Mouse (Mus musculus) neural tube, embryonic 13.5 days (tissue): Measurements from ENCODE around the gene Card11. TPM values are rescaled to one million over a fixed set of nuclear protein-coding genes. Genes with fewer than 3 reads are reported as not detected.

Source experiments
- ATAC-seq: fragments of 200-750 bp; cut with Nextera tagmentation; 2 replicates; pipeline ENCODE4 v1.8.0; 2017; ENCODE audit warnings: low read depth, mild to moderate bottlenecking, moderate TSS enrichment, moderate library complexity
- H3K27ac ChIP-seq: fragments of 300-500 bp; sonication (generic); replicated peaks from 2 replicates; pipeline ENCODE4 v1.5.1; 2015; ENCODE audit warnings: moderate library complexity, mild to moderate bottlenecking, inconsistent platforms
- H3K27me3 ChIP-seq: fragments of 300-500 bp; sonication (generic); 2 replicates; pipeline ENCODE4 v1.6.1; 2015; ENCODE audit warnings: mild to moderate bottlenecking, inconsistent platforms
- H3K36me3 ChIP-seq: fragments of 300-500 bp; sonication (generic); 2 replicates; pipeline ENCODE4 v1.6.1; 2015; ENCODE audit warnings: mild to moderate bottlenecking, inconsistent platforms
- H3K4me1 ChIP-seq: fragments of 300-500 bp; sonication (generic); replicated peaks from 2 replicates; pipeline ENCODE4 v1.6.1; 2015; ENCODE audit warnings: inconsistent platforms
- H3K4me2 ChIP-seq: fragments of 300-500 bp; sonication (generic); 2 replicates; pipeline ENCODE4 v1.6.1; 2015; ENCODE audit warnings: inconsistent platforms, mild to moderate bottlenecking, moderate library complexity
- H3K4me3 ChIP-seq: fragments of 300-500 bp; sonication (generic); 2 replicates; pipeline ENCODE4 v1.5.1; 2015; ENCODE audit warnings: mild to moderate bottlenecking, inconsistent platforms
- H3K9ac ChIP-seq: fragments of 300-500 bp; sonication (generic); 2 replicates; pipeline ENCODE4 v1.6.1; 2015; ENCODE audit warnings: moderate library complexity, mild to moderate bottlenecking, inconsistent platforms
- H3K9me3 ChIP-seq: fragments of 300-500 bp; sonication (generic); 2 replicates; pipeline ENCODE4 v1.6.1; 2016; ENCODE audit warnings: inconsistent platforms
- WGBS: fragments of 180-500 bp; shearing (Covaris S2); methylation state at CpG from one replicate; pipeline ENCODE4 v1.1.7; 2015; 5-methylcytosine and 5-hydroxymethylcytosine counted together
- microRNA-seq: library from miRNA; unstranded; fragments of <30 nt; microRNA quantifications from one replicate; pipeline ENCODE4, GENCODE M21; 2016
- polyA plus RNA-seq: library from polyadenylated mRNA; unstranded; fragments of >200 nt; fragmentation: Nextera tagmentation; extraction: Ambion mirVana; gene quantifications from 2 replicates; pipeline ENCODE4 v1.2.1, GENCODE M21; 2015

Gene Card11
- polyA plus RNA-seq, 1 experiment from 2014 or later = 0.66 TPM

GRCm38 (mm10) chr5:140829081-140829910 lies 171.1 kb downstream of the Card11 start:
- Histone ChIP-seq H3K36me3 (0 out of 2 replicates have a peak, but pooled peaks cover 2% of the 10 kb centered on the region), H3K4me1 (peaks cover 46% of the 10 kb centered on the region), H3K9ac (peak overlapping the region; percentile 88), H3K4me3 (peak overlapping the region; percentile 82), H3K27me3 (no peaks in the 10 kb centered on the region; the same call in 1 of the 2 replicates), H3K4me2 (peak overlapping the region; percentile 84), H3K9me3 (no peaks in the 10 kb centered on the region), H3K27ac (peak overlapping the region; percentile 82)
- 36% methylated on average over 18 of the region's 18 CpGs for WGBS
- peak; percentile 20 for ATAC-seq

- Histone ChIP-seq H3K9me3 (no peaks in the 10 kb centered on the region), H3K4me3 (peak overlapping the region; percentile 82), H3K36me3 (0 out of 2 replicates have a peak, but pooled peaks cover 2% of the 10 kb centered on the region), H3K4me1 (peaks cover 46% of the 10 kb centered on the region), H3K4me2 (peak overlapping the region; percentile 84), H3K27me3 (no peaks in the 10 kb centered on the region; the same call in 1 of the 2 replicates), H3K9ac (peak overlapping the region; percentile 88), H3K27ac (no peak overlapping the region)
- WGBS = 73% methylated on average over 2 of the region's 2 CpGs
- no peak for ATAC-seq
These were observed 172.0 kb downstream of the Card11 start for GRCm38 (mm10) chr5:140828363-140828762.

- Histone ChIP-seq H3K36me3 (0 out of 2 replicates have a peak, but pooled peaks cover 2% of the 10 kb centered on the region), H3K4me1 (peaks cover 46% of the 10 kb centered on the region), H3K27ac (no peak overlapping the region), H3K9me3 (no peaks in the 10 kb centered on the region), H3K4me2 (peak overlapping the region; percentile 84), H3K4me3 (peak overlapping the region; percentile 82), H3K27me3 (no peaks in the 10 kb centered on the region; the same call in 1 of the 2 replicates), H3K9ac (peak overlapping the region; percentile 88)
- 87% methylated on average over 8 of the region's 8 CpGs for WGBS
- ATAC-seq = no peak
These were observed 172.5 kb downstream of the Card11 start for GRCm38 (mm10) chr5:140827896-140828295.

- 76% methylated on average over 2 of the region's 2 CpGs for WGBS
- H3K9me3 ChIP-seq = no peaks in the 10 kb centered on the region
- no peaks in the 10 kb centered on the region for H3K27me3 ChIP-seq
- H3K9ac ChIP-seq = peak overlapping the region; percentile 88; the same call in 1 of the 2 replicates
- H3K36me3 ChIP-seq = 0 out of 2 replicates have a peak, but pooled peaks cover 2% of the 10 kb centered on the region
- H3K4me3 ChIP-seq = no peak overlapping the region
- no peak for ATAC-seq
- H3K27ac ChIP-seq = no peak overlapping the region
- H3K4me2 ChIP-seq = peak overlapping the region; percentile 84
- H3K4me1 ChIP-seq = peaks cover 49% of the 10 kb centered on the region
These were observed 173.0 kb downstream of the Card11 start for GRCm38 (mm10) chr5:140827413-140827812.

- no peak overlapping the region for H3K27ac ChIP-seq
- H3K27me3 ChIP-seq = no peaks in the 10 kb centered on the region
- H3K9ac ChIP-seq = peak overlapping the region; percentile 38; the same call in 1 of the 2 replicates
- H3K4me1 ChIP-seq = peaks cover 55% of the 10 kb centered on the region
- 0 out of 2 replicates have a peak, but pooled peaks cover 2% of the 10 kb centered on the region for H3K36me3 ChIP-seq
- 42% methylated on average over 1 of the region's 1 CpGs for WGBS
- no peak for ATAC-seq
- peak overlapping the region; percentile 84 for H3K4me2 ChIP-seq
- no peak overlapping the region for H3K4me3 ChIP-seq
- H3K9me3 ChIP-seq = no peaks in the 10 kb centered on the region
These were observed 173.6 kb downstream of the Card11 start for GRCm38 (mm10) chr5:140826796-140827195.

- ATAC-seq = no peak
- Histone ChIP-seq H3K4me3 (no peak overlapping the region), H3K36me3 (0 out of 2 replicates have a peak, but pooled peaks cover 2% of the 10 kb centered on the region), H3K4me1 (peaks cover 62% of the 10 kb centered on the region), H3K4me2 (no peak overlapping the region), H3K9ac (no peak overlapping the region), H3K27ac (no peak overlapping the region), H3K27me3 (no peaks in the 10 kb centered on the region), H3K9me3 (no peaks in the 10 kb centered on the region)
- 98% methylated on average over 1 of the region's 1 CpGs for WGBS
These were observed 174.3 kb downstream of the Card11 start for GRCm38 (mm10) chr5:140826118-140826517.

GRCm38 (mm10) chr5:140824126-140824525 lies 176.3 kb downstream of the Card11 start:
- whole genome bisulfite sequencing = 92% methylated on average over 7 of the region's 7 CpGs

GRCm38 (mm10) chr5:140823386-140823785 lies 177.0 kb downstream of the Card11 start:
- peaks cover 70% of the 10 kb centered on the region for H3K4me1 ChIP-seq
- H3K9ac ChIP-seq = no peak overlapping the region
- H3K4me2 ChIP-seq = no peak overlapping the region
- no peak for ATAC-seq
- no peak overlapping the region for H3K27ac ChIP-seq
- no peaks in the 10 kb centered on the region for H3K27me3 ChIP-seq
- H3K36me3 ChIP-seq = 0 out of 2 replicates have a peak, but pooled peaks cover 2% of the 10 kb centered on the region
- WGBS = 100% methylated on average over 2 of the region's 2 CpGs
- H3K4me3 ChIP-seq = no peak overlapping the region
- no peaks in the 10 kb centered on the region for H3K9me3 ChIP-seq

More at GRCm38 (mm10) chr5:140824126-140824525, 176.3 kb downstream of the Card11 start:
- H3K9ac ChIP-seq = no peak overlapping the region
- no peaks in the 10 kb centered on the region for H3K9me3 ChIP-seq
- H3K36me3 ChIP-seq = 0 out of 2 replicates have a peak, but pooled peaks cover 2% of the 10 kb centered on the region
- no peak for ATAC-seq
- H3K27ac ChIP-seq = no peak overlapping the region
- no peak overlapping the region for H3K4me2 ChIP-seq
- H3K27me3 ChIP-seq = no peaks in the 10 kb centered on the region
- peaks cover 70% of the 10 kb centered on the region for H3K4me1 ChIP-seq
- H3K4me3 ChIP-seq = no peak overlapping the region

Small RNAs within 50 kb of the gene (microRNA-seq; reads per million reads assigned to microRNA genes)
- gene Gm44385 = not detected

Other genes with a start within 250 kb of the Card11 start
- gene Gna12, start 170.2 kb downstream of the Card11 start, polyA plus RNA-seq = 20.5 and 35.0 TPM in 2 replicates
- gene Sdk1, start 240.9 kb upstream of the Card11 start, polyA plus RNA-seq = 3.8 and 4.3 TPM in 2 replicates